Mouse (Mus musculus): ENCODE data around the gene Myl10. TPM values are rescaled to one million over a fixed set of nuclear protein-coding genes. Genes with fewer than 3 reads are reported as not detected.
A peak's percentile ranks its signal among the peaks of the same experiment; 100 is the strongest.
"Not testable (repeated sequence)": the region's sequence is repeated elsewhere in the genome, so short reads cannot be mapped to it uniquely, and the experiment has no call there.

Gene Myl10
- total RNA-seq, 2 experiments from 2014 or later, result not detected

DNA sequence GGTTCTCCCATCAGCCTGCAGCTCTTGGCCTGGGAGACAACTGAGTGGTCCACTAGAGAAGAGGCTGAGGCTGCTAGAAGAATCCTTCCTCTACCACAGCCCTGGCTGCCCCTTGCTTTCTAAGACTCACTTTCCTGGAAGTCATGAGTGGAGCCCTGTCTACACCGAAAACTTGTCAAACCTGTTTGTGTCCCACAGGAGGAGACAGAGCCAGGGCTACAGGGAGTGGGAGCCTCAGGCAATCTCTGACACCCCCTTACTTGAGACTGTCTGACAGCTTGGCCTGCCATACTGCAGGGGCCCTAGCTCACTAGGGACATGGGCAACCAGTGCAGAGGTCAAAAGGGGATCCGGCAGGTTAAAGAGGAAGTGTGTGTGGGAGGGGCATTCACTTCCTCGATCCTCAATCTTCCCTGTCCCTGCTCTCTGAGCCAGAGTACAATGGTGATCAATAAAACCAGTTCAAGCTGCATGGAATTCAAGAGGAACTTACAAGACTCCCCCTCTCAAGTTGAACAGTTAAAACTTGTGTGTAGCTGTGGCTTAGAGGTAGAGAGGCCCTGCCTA, 9.3 kb downstream of the Myl10 start:
- DNase-seq (ENCODE audit: extremely low spot score in 1 of 2, low spot score in 2 of 2), result no peak
- intact Hi-C loops (cut with DNase I), result no loop called here

DNA sequence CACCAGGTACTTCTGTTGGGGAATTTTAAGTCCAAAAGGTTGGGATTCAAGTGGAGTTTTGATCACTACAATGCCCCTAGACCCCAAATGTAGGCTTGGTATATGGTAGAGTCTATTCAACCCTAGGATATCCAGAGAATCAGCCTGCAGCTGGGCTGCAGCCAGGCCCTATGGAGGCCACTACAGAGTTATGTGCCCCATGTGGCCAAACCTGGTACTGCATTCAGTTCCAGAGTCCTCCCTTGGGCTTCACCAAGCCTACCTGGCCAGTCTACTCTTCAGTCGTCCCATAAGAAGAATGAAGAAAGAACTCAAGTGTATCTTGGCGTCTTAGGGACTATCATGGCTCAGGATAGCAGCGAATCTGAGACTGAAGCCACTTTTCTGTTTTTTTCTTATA, 10.8 kb downstream of the Myl10 start:
- peak in 1 of 2 experiments; percentile 71 for DNase-seq (ENCODE audit: extremely low spot score in 1 of 2, low spot score in 2 of 2)
- intact Hi-C loops (cut with DNase I), result no loop called here

DNA sequence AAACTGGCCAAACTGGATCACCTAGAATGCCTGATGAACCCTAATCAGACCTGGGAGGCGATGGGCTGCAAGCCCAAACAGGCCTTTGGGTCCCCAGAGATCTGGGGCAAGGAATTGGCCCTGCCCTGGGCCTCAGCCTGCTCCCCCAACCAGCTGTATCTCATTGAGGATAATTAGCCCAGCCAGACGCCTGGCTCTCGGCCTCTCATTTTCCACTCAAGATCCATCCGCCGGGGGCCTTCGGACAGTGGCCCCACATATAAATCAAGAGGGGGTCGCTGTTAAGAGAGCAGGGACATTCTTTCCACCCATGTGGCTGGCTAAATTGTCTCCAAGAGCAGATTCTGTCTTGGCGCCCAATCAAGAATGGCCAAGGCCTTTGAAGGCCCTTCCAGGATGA, 11.2 kb downstream of the Myl10 start:
- peak in 1 of 2 experiments; percentile 61 for DNase-seq (ENCODE audit: extremely low spot score in 1 of 2, low spot score in 2 of 2)
- intact Hi-C loops (cut with DNase I), result no loop called here

DNA sequence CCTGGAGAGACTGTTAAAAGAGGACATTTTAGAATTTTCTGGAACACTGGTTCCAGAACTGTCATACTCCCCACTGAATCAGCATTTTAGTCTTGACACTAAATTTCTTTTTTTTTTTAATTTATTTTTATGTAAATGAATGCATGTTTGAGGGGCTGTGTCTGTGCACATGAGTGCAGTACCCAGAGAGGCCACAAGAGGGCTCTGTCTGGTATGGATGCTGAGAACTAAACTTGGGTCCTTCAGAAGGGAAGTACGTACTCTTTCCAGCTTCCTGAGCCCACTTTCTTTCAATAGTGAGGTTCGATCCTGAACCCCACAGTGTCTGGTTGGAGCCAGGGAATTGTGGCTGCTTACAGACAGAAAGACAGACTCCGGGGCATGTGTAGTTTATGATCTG, 12.6 kb downstream of the Myl10 start:
- intact Hi-C loops (cut with DNase I), result loop anchor here (5.0 kb wide), 1 partner anchor 448 kb away; no protein-coding TSS in a partner anchor
- DNase-seq (ENCODE audit: extremely low spot score in 1 of 2, low spot score in 2 of 2), result no peak

DNA sequence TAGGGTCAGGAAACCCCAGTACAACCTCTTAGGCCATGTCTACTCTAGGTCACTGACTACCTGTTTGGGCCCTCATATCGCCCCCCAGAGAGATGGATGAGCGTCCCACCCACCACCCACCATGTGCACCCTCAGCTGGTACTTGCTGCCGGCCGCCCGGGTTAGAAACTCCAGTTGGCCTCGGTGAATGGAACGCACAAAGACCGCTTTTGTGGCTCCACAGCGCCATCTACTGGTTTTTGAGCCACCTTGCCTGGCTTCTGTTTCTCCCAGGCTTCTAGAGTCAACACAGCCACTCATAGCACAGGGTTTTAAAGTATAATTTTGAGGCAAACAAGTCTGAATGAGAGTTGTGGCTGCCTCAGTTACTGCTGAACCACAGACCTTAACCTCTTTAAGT, 13.9 kb downstream of the Myl10 start:
- intact Hi-C loops (cut with DNase I), result loop anchor here (5.0 kb wide), 1 partner anchor 450 kb away; no protein-coding TSS in a partner anchor
- peak; percentile 69 to 77 for DNase-seq (ENCODE audit: extremely low spot score in 1 of 2, low spot score in 2 of 2)

DNA sequence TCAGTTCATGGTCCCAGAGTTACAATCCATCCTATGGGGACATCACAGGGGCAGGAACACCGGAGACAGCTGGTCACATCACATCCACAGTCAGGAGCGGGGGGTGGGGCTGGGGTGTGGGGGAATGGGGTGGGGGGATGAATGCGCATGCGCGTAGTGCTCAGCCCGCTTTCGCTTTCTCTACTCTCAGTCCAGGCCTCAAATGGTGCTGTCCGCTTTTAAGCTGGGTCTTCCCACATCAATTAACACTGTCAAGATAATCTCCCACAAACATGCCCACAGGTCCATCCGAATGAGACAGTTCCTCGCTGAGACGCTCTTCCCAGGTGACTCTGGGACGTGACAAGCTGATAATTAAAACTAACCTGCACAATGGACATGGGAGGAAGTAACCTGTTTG, 15.2 kb downstream of the Myl10 start:
- DNase-seq (ENCODE audit: extremely low spot score in 1 of 2, low spot score in 2 of 2), result no peak
- intact Hi-C loops (cut with DNase I), result loop anchor here (5.0 kb wide), 1 partner anchor 451 kb away; no protein-coding TSS in a partner anchor

DNA sequence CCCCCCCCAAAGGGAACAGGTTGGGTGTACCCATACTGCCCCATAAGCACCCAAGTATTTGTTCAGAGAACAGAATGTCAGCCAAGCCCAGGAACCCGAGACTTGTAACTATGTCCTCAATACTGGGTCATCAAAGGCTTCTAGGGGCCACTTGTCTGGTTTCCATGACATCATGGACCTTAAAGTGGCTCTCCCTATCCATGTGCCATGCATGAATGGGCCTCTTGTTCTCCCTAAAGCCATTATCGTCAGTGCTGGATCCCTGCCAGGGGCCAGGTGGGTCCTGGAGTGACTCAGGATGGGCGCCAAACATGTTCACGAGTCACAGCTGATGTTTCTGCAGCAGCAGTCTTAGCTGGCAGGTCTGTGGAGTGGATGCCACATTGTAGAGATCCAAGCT, 17.8 kb downstream of the Myl10 start:
- DNase-seq (ENCODE audit: extremely low spot score in 1 of 2, low spot score in 2 of 2), result peak in 1 of 2 experiments; percentile 52
- intact Hi-C loops (cut with DNase I), result no loop called here

DNA sequence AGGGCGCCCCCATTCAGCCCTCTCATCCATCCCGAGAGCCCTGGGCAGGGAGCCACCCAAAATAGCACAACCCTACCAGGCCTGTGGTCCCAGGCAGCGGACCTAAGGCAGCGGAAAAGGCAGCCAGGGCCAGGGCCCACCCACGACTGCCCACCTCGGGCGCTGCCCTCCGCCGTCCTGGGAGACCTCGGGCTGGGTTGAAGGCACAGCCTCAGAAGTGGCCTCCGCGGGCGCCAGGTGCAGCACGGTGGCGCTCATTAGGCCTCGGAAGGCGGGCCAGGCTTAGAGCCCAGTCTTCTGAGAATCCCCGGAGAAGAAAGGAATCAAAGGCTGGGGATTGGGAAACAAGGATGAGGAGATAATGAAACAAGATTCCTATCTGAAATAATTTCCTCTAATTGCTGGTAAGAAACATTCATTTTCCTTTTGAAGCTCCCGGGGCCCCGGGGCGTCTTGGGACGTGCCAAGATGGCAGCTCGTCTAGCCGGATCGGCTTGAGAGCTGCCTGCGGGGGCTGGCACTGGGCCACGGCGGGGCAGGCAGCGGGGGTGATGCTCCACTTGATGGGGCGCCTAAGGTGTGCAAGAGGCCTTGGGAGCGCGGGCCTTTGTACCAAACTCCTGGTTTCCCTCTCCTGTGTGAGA, 21.4 kb downstream of the Myl10 start:
- peak in 1 of 2 experiments; percentile 49 for DNase-seq (ENCODE audit: extremely low spot score in 1 of 2, low spot score in 2 of 2)
- intact Hi-C loops (cut with DNase I), result no loop called here

DNA sequence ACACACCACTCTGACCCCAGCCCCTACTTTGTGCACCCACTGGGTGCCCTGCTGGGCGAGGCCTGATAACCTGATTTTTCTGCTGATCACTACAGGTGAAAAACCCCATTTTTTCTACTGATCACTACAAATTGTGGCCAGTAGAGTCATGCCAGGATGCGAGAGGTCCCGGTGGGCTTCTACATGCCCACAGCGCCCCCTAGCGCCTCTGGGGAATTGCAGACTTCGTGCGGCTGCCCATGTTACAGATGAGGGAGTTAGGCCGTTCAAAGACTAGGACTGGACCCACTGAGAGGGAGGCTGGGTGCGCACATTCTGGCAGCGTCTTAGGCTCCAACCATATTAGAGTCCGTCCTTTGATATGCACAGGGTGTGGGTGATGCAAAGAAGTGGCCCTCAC, 21.9 kb downstream of the Myl10 start:
- DNase-seq (ENCODE audit: extremely low spot score in 1 of 2, low spot score in 2 of 2), result peak in 1 of 2 experiments; percentile 74
- intact Hi-C loops (cut with DNase I), result no loop called here

DNA sequence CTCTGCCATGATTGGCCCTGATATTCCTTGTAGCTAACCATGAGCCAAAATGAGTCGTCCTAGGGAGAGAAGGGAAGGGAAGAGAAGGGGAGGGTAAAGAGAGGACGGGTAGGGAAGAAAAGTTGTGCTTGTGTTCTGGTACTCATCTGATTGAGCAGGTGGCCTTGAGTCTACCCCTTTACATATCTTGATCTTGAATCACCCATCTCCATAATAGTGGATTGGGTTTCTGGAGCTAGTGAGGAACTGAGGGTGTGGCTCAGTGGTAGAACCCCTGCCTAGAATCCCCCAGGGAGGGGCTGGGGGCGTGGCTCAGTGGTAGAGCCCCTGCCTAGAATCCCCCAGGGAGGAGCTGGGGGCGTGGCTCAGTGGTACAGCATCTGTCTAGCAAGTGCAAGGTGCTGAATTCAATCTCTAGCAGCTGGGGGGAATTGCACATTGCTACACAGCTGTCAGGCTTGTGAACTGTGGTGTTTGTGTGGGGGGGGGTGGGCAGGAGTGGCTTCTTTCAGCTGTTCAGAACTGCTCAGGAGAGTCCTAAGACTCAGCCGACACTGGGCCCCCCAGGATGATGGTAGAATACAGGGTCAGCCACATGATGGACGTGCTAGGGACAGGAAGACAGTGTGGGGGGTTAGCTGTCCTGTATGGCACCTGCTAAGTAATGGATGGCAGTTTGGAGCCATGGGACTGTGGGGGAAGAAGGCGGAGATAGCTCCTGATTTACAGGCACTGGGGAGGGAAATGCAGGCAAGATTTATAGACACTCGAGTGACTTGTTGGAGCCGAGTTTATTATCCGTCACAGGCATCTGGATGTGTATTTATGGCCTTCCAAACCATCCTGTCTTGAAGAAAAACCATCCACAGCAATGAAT, 24.0 kb downstream of the Myl10 start:
- intact Hi-C loops (cut with DNase I), result no loop called here
- DNase-seq (ENCODE audit: extremely low spot score in 1 of 2, low spot score in 2 of 2), result no peak

DNA sequence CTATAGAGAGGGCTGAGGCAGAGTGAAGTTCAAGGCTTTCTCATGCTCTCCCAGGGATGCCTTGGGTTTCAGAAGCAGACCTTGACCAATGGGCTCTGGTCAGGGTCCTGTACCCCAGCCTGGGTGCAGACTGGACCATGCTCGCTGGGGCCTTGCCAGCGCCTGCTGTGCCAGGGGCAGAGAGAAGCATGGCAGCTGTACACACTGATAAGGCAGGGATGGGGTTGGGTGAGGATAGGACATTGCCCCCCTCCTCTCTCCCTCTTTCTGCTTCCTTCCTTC, 24.6 kb downstream of the Myl10 start:
- intact Hi-C loops (cut with DNase I), result no loop called here
- no peak for DNase-seq (ENCODE audit: extremely low spot score in 1 of 2, low spot score in 2 of 2)

DNA sequence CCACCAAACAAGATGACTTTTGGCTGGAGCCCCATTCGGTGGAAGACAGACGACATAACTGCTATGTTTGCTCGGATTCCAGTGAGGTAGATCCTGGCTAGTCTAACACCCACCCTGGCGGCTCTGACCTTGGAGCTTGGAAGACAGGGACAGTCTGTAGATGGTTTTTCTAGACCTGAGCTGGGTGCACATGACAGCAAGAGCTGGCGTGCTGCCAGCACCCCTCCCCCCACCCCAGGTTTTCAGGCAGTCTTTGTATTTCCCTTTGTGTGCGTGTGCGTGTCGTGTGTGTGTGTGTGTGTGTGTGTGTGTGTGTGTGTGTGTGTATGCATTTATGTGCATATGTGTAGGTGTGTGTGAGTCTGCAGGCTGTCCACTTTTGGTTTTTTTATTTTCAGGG, 25.7 kb downstream of the Myl10 start:
- intact Hi-C loops (cut with DNase I), result no loop called here
- DNase-seq (ENCODE audit: extremely low spot score in 1 of 2, low spot score in 2 of 2), result no peak

DNA sequence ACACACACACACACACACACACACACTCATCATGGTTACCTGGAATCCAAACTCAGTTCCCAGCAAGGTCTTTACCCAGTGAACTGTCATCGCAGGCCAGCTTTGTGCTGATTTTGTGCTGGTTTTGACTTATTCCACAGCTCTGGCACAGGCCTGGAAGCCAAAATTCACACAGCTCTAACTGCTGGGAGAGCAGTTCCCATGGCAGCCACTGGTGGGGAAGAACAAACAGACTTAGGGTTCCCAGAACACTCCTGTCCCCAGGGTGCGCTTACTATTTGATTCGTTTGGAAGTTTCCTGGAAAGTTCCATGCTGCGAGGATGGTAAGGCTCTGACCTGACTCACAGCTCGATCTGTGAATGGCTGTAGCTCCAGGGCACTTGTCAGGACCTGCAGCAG, 28.6 kb downstream of the Myl10 start:
- DNase-seq (ENCODE audit: extremely low spot score in 1 of 2, low spot score in 2 of 2), result peak in 1 of 2 experiments; percentile 19
- intact Hi-C loops (cut with DNase I), result no loop called here

DNA sequence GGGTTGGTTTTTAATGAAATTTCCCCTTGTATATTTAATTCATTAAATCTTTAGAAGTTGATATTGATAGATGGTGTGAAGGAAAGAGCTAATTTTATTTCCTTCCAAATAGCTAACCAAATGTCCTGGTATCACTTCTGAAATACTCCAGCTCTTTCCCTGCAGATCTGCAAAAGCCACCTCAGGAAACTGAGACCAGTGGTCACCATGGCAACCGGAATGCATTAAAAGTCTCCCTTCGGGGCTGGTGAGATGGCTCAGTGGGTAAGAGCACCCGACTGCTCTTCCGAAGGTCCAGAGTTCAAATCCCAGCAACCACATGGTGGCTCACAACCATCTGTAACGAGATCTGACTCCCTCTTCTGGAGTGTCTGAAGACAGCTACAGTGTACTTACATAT, 33.3 kb downstream of the Myl10 start:
- DNase-seq (ENCODE audit: extremely low spot score in 1 of 2, low spot score in 2 of 2), result peak in 1 of 2 experiments; percentile 26

DNA sequence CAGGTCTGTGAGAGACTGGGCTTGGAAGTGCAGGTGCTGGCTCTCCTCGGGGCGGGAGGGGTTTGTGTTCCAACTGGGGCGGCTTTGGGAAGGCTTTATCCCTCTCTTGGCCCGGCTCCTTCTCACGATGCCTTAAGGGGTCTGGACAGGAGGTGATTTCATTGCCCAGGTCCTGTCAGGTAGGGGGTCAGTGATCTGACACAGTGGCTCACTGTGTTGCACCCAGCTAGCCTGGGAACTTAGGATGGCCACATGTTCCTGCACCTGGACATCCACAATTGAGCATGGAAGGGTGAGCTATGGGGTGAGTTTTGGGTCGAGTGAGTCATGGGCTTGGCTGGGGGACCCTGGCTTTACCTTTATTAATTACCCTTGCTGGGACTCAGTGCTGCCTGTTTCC, 46.0 kb downstream of the Myl10 start:
- intact Hi-C loops (cut with DNase I), result no loop called here
- no peak for DNase-seq (ENCODE audit: extremely low spot score in 1 of 2, low spot score in 2 of 2)

More for the DNA sequence above, 33.3 kb downstream of the Myl10 start:
- intact Hi-C loops (cut with DNase I), result not testable (repeated sequence)

DNA sequence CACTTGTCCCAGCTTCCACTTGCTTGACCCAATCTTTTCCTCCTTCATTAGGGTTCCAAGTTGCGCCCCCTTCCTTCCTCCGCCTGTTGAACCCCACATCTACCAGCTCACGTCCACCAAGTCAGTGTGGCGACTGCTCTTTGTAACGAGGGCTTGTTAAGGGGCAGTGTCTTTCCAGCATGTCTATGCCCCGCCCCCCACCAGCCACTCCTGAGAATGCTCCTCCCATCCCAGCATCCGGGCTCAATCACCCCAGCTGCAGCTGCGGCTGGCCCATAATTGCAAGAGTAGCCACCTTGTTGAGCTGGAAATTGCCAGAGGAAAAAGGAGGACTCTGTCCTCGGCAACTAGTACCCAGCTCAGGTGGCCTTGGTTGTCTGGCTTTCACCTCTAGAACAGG, 53.6 kb downstream of the Myl10 start:
- intact Hi-C loops (cut with DNase I), result no loop called here
- DNase-seq (ENCODE audit: extremely low spot score in 1 of 2, low spot score in 2 of 2), result no peak

Data from left cerebral cortex, postnatal 10 days (tissue).